23 mouse cellular contexts compared by ENCODE assay signal in the genomic region with DNA sequence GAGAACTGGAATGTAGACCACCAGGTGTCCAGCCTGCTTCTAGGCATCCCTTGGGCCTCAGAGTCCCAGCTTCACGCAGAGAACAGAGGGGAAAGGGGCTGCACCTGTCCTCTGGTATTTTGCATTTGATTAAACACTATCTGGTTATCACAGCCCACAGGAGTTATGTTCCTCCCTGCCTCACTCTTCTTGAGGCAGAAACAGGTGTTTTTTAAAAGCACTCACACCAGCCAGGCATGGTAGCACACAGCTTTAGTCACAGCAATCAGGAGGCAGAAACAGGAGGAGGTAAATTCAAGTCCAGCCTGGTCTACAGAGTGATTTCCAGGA. TPM values are rescaled to one million over a fixed set of nuclear protein-coding genes. Genes with fewer than 3 reads are reported as not detected.
DNase-seq lines count a peak whose midpoint lies in the region; ATAC-seq and TF ChIP-seq lines count a peak whose summit lies in the region.
"Had no signal": no experiment of that assay in that cellular context is flagged by ENCODE, and none has a peak within 500 bp of the region (broad histone marks: within the 10 kb centered on the region; RNA-seq: fewer than 3 reads in every experiment).

No protein-coding gene starts in this region.

- no peak for TF ChIP-seq EP300 in stomach, postnatal 0 days (optimal IDR thresholded peaks at IDR 0.05)

- H3K36me3 ChIP-seq in heart, embryonic 10.5 days, result no peaks in the 10 kb centered on the region
- H3K36me3 ChIP-seq in kidney, postnatal 0 days (ENCODE audit: insufficient read depth, low read length), result no peaks in the 10 kb centered on the region
- no peaks in the 10 kb centered on the region for H3K36me3 ChIP-seq in spleen, adult 2 months (ENCODE audit: control insufficient read depth, insufficient read depth, low read length)
- no peaks in the 10 kb centered on the region for H3K36me3 ChIP-seq in stomach, postnatal 0 days (ENCODE audit: control insufficient read depth, insufficient read depth, low read length)
- H3K36me3 ChIP-seq: forebrain, embryonic 10.5 days; heart, embryonic 12.5 days; hindbrain, embryonic 12.5 days; limb, embryonic 13.5 days; midbrain, embryonic 13.5 days had no signal

- H3K4me1 ChIP-seq in heart, embryonic 10.5 days, result peaks cover 16% of the 10 kb centered on the region
- peaks cover 3% of the 10 kb centered on the region; the same call in 1 of the 2 replicates for H3K4me1 ChIP-seq in kidney, postnatal 0 days (replicated peaks; ENCODE audit: insufficient read depth, low read length)
- H3K4me1 ChIP-seq in spleen, adult 2 months (ENCODE audit: control insufficient read depth, insufficient read depth, insufficient read length), result peaks cover 20% of the 10 kb centered on the region
- no peaks in the 10 kb centered on the region for H3K4me1 ChIP-seq in stomach, postnatal 0 days (replicated peaks; ENCODE audit: control insufficient read depth, insufficient read depth)

- no peak overlapping the region for H3K9ac ChIP-seq in kidney, postnatal 0 days (ENCODE audit: low read depth, low read length)
- H3K9ac ChIP-seq in stomach, postnatal 0 days (ENCODE audit: low read length), result no peak overlapping the region
- H3K9ac ChIP-seq: heart, embryonic 12.5 days; hindbrain, embryonic 12.5 days; limb, embryonic 13.5 days; midbrain, embryonic 13.5 days had no signal

- DNase-seq in heart, embryonic 10.5 days (ENCODE audit: low spot score), result peak; percentile 42
- no peak for DNase-seq in heart, postnatal 36 days
- no peak for DNase-seq in kidney, postnatal 0 days (ENCODE audit: low spot score)
- DNase-seq in kidney, postnatal 25 days, result no peak
- DNase-seq in spleen, adult 2 months (ENCODE audit: low read depth in 1 of 2, low spot score in 2 of 2), result no peak
- no peak for DNase-seq in spleen, adult 12 weeks (ENCODE audit: low spot score)
- peak; percentile 12 for DNase-seq in stomach, postnatal 0 days (ENCODE audit: low spot score)
- DNase-seq: adrenal gland, adult 8-10 months; gastrocnemius, postnatal 10 days; heart, postnatal 14 days; kidney, adult 8-10 months; layer of hippocampus, postnatal 36 days; lung, adult 18-20 months; lung, postnatal 10 days; right cerebral cortex, postnatal 14 days; spleen, adult 18-20 months; thymus, adult 2 months; thymus, postnatal 4 days had no signal

- intact Hi-C loops in heart, postnatal 36 days (cut with DNase I), result loop anchor here (2.0 kb wide), 3 partner anchors 31 to 107 kb away; no protein-coding TSS in a partner anchor

- TF ChIP-seq POLR2A in spleen, adult 2 months (IDR thresholded peaks at IDR 0.05; ENCODE audit: low read depth, low read length), result no peak

- peaks cover 15% of the 10 kb centered on the region; the same call in 1 of the 2 replicates for H3K27me3 ChIP-seq in heart, embryonic 10.5 days (ENCODE audit: insufficient read depth, poor library complexity, severe bottlenecking)
- no peaks in the 10 kb centered on the region for H3K27me3 ChIP-seq in kidney, postnatal 0 days (ENCODE audit: insufficient read depth, low read length)
- H3K27me3 ChIP-seq in spleen, adult 2 months (ENCODE audit: control insufficient read depth, insufficient read depth, low read length), result no peaks in the 10 kb centered on the region
- H3K27me3 ChIP-seq in stomach, postnatal 0 days (ENCODE audit: control insufficient read depth, insufficient read depth, low read length), result no peaks in the 10 kb centered on the region
- H3K27me3 ChIP-seq: heart, embryonic 12.5 days had no signal

- no peak overlapping the region for H3K4me3 ChIP-seq in heart, embryonic 10.5 days
- H3K4me3 ChIP-seq in kidney, postnatal 0 days (replicated peaks; ENCODE audit: low read depth, low read length), result no peak overlapping the region
- no peak overlapping the region for H3K4me3 ChIP-seq in spleen, adult 2 months (ENCODE audit: extremely low read depth, insufficient read depth, insufficient read length)
- H3K4me3 ChIP-seq in stomach, postnatal 0 days (ENCODE audit: low read depth, low read length), result no peak overlapping the region

- no peak overlapping the region for H3K27ac ChIP-seq in heart, embryonic 10.5 days
- H3K27ac ChIP-seq in kidney, postnatal 0 days, result 0 out of 2 replicates have a peak overlapping the region, but pooled peaks have one; percentile 14
- peak overlapping the region; percentile 54; the same call in 1 of the 2 replicates for H3K27ac ChIP-seq in spleen, adult 2 months (ENCODE audit: insufficient read depth, low read length)
- no peak overlapping the region for H3K27ac ChIP-seq in stomach, postnatal 0 days (replicated peaks)
- H3K27ac ChIP-seq: forebrain, embryonic 10.5 days; limb, embryonic 13.5 days; midbrain, embryonic 13.5 days had no signal

- 46% methylated on average over 1 of the region's 1 CpGs for WGBS in heart, embryonic 10.5 days
- 43% methylated on average over 1 of the region's 1 CpGs for WGBS in kidney, postnatal 0 days
- 11% methylated on average over 1 of the region's 1 CpGs for WGBS in spleen, adult 2 months
- 60% methylated on average over 1 of the region's 1 CpGs for WGBS in stomach, postnatal 0 days

- no peak overlapping the region for H3K4me2 ChIP-seq in kidney, postnatal 0 days (ENCODE audit: low read length)
- no peak overlapping the region for H3K4me2 ChIP-seq in stomach, postnatal 0 days (replicated peaks; ENCODE audit: low read depth)

- ATAC-seq in kidney, postnatal 0 days (replicated peaks; ENCODE audit: low FRiP score, low read depth), result no peak
- ATAC-seq in stomach, postnatal 0 days (ENCODE audit: low FRiP score, low TSS enrichment), result no peak

- H3K9me3 ChIP-seq in heart, embryonic 10.5 days, result no peaks in the 10 kb centered on the region
- no peaks in the 10 kb centered on the region for H3K9me3 ChIP-seq in kidney, postnatal 0 days (replicated peaks; ENCODE audit: low read length)
- no peaks in the 10 kb centered on the region for H3K9me3 ChIP-seq in stomach, postnatal 0 days (ENCODE audit: control insufficient read depth, low read length)
- H3K9me3 ChIP-seq: forebrain, embryonic 10.5 days; heart, embryonic 12.5 days; hindbrain, embryonic 12.5 days; limb, embryonic 13.5 days; midbrain, embryonic 13.5 days had no signal

- TF ChIP-seq CTCF in kidney, postnatal 0 days (IDR thresholded peaks at IDR 0.05; ENCODE audit: low read depth), result no peak
- TF ChIP-seq CTCF in spleen, adult 2 months (IDR thresholded peaks at IDR 0.05; ENCODE audit: extremely low read depth, insufficient read depth, insufficient read length, insufficient replicate concordance), result no peak
- TF ChIP-seq CTCF in stomach, postnatal 0 days (IDR thresholded peaks at IDR 0.05; ENCODE audit: low read depth), result no peak

RNA-seq across cellular contexts. Expression of a gene that starts 1.3 kb away (rescaled TPM):
- polyA plus RNA-seq in heart, embryonic 10.5 days (2016; fragmentation: Nextera tagmentation; extraction: Ambion mirVana), result 1.1 and 2.4 TPM in 2 replicates
- 10 to 100 TPM in 1 of 2 experiments, 1 to 10 TPM in 1; 8.3 to 10.5 TPM for total RNA-seq in heart, postnatal 36 days (2021)
- 6.8 and 7.2 TPM in 2 replicates for polyA plus RNA-seq in kidney, postnatal 0 days (2015; fragmentation: Nextera tagmentation; extraction: Ambion mirVana)
- 21.0 and 21.9 TPM in 2 replicates for polyA plus RNA-seq in spleen, adult 2 months (2012; rRNA removed)
- polyA plus RNA-seq in stomach, postnatal 0 days (2015; fragmentation: Nextera tagmentation; extraction: Ambion mirVana), result 2.1 and 2.2 TPM in 2 replicates

Comparison
In these comparisons a context has a peak if more than half of its experiments do, and no peak if none do; other contexts are left out.
1. DNase-seq: peak in heart, embryonic 10.5 days (single experiment) and stomach, postnatal 0 days (single experiment); none in heart, postnatal 36 days (0 of 2), kidney, postnatal 0 days (single experiment), kidney, postnatal 25 days (0 of 2), spleen, adult 2 months (0 of 2) and spleen, adult 12 weeks (single experiment).
2. H3K27ac ChIP-seq: peak in kidney, postnatal 0 days (single experiment) and spleen, adult 2 months (single experiment); none in heart, embryonic 10.5 days (single experiment) and stomach, postnatal 0 days (single experiment).